Mouse (Mus musculus): ENCODE measurements around the gene Zranb3. TPM values are rescaled to one million over a fixed set of nuclear protein-coding genes. Genes with fewer than 3 reads are reported as not detected.
"Not testable (repeated sequence)": the region's sequence is repeated elsewhere in the genome, so short reads cannot be mapped to it uniquely, and the experiment has no call there.

Zranb3 gene
- polyA plus RNA-seq, 1 experiment from 2014 or later = 6.0 TPM

DNA sequence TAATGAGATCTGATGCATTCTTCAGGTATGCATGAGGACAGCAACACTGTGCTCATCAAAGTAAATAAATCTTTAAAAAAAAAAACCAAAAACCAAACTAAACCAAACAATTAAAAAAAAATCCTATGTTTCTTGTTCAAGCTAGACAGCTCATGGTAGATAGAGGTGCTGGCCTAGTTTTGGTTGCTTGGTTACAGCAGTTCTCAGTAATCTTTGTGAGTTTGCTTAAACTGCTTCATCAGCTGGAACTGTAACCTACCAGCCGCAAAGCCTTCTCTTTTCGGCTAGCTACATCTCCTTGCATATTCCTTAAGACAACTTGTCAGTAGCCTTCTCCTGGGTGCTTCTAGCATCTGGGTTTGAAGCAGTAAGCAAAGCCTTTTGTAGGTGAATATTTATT lies 93.1 kb downstream of the Zranb3 start:
- no peak for ATAC-seq (ENCODE audit: insufficient number of reproducible peaks, low FRiP score, low TSS enrichment, low read depth)
- no peaks in the 10 kb centered on the region for H3K4me1 ChIP-seq
- no peak overlapping the region for H3K9ac ChIP-seq
- H3K4me3 ChIP-seq = no peak overlapping the region
- no peaks in the 10 kb centered on the region for H3K9me3 ChIP-seq
- 93% methylated on average over 2 of the region's 2 CpGs for WGBS
- no peak overlapping the region for H3K4me2 ChIP-seq
- H3K27me3 ChIP-seq = no peaks in the 10 kb centered on the region
- H3K27ac ChIP-seq = no peak overlapping the region
- 0 out of 2 replicates have a peak, but pooled peaks cover 3% of the 10 kb centered on the region for H3K36me3 ChIP-seq

GRCm38 (mm10) chr1:128006042-128006600 lies 96.7 kb downstream of the Zranb3 start:
- H3K9me3 ChIP-seq; H3K4me2 ChIP-seq; ATAC-seq (ENCODE audit: insufficient number of reproducible peaks, low FRiP score, low TSS enrichment, low read depth); H3K4me1 ChIP-seq; H3K36me3 ChIP-seq; H3K9ac ChIP-seq; H3K27me3 ChIP-seq; H3K27ac ChIP-seq; H3K4me3 ChIP-seq: not testable (repeated sequence)
- 88% methylated on average over 11 of the region's 11 CpGs for WGBS

- Histone ChIP-seq H3K36me3 (no peaks in the 10 kb centered on the region), H3K4me2 (no peak overlapping the region), H3K27me3 (no peaks in the 10 kb centered on the region), H3K4me1 (no peaks in the 10 kb centered on the region), H3K9ac (no peak overlapping the region), H3K27ac (no peak overlapping the region), H3K9me3 (no peaks in the 10 kb centered on the region), H3K4me3 (no peak overlapping the region)
- ATAC-seq (ENCODE audit: insufficient number of reproducible peaks, low FRiP score, low TSS enrichment, low read depth) = no peak
- WGBS = 79% methylated on average over 2 of the region's 2 CpGs
Observed at GRCm38 (mm10) chr1:128004371-128004720, 98.5 kb downstream of the Zranb3 start.

DNA sequence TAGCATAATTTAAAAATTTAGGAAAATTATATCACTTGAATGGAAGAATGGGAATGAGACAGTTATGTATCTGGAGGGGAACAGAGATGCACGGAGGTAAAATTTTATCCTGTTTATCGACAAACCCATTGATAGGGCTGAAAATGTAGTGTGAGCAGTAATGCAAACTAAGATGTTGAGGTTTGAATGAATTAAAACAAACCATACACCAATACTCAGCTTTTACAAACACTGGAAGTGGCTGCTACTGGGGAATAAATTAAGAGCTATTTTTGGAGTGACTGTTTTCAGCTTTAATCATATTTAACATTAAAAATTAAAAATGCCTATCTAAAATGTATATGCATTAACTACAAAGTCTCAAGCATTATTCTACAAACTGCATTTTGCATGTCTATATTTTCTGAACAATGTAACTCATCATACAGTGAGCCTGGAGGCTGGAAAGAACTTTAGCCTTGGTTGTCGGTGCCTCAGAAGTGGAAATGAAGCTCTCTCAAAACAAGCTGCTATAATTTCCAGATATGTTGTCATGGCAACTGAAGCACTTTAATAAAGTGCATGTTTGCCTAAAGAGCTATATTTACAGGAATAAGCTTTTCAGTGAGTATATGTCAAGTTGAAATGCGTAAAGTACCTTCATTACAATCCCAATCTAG lies 99.0 kb downstream of the Zranb3 start:
- Histone ChIP-seq H3K36me3 (no peaks in the 10 kb centered on the region), H3K9ac (no peak overlapping the region), H3K4me1 (no peaks in the 10 kb centered on the region), H3K9me3 (no peaks in the 10 kb centered on the region), H3K27ac (no peak overlapping the region), H3K4me3 (no peak overlapping the region), H3K4me2 (no peak overlapping the region), H3K27me3 (no peaks in the 10 kb centered on the region)
- WGBS = 88% methylated on average over 4 of the region's 4 CpGs
- no peak for ATAC-seq (ENCODE audit: insufficient number of reproducible peaks, low FRiP score, low TSS enrichment, low read depth)

DNA sequence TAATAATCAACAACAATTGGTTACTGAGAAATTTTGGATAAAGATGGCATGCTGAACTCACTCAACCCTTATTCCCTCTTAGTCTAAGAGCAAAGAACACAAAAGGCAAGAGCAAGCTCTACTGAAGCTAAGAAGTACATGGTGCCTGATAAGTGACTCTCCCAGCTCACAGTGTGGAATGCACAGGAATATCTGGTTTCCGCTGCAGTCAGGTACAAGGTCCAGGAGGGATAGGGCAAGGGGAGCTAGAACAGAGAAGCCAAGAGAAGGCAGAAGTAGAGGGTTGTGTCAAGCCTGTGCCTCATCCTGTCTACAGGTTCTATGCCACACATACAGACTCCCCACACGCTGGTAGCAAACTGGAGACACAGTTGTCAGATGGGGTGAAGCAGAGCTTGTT lies 100.7 kb downstream of the Zranb3 start:
- 89% methylated on average over 2 of the region's 2 CpGs for WGBS
- Histone ChIP-seq H3K27me3 (no peaks in the 10 kb centered on the region), H3K4me3 (no peak overlapping the region), H3K27ac (no peak overlapping the region), H3K4me1 (no peaks in the 10 kb centered on the region), H3K36me3 (no peaks in the 10 kb centered on the region), H3K9me3 (no peaks in the 10 kb centered on the region), H3K4me2 (no peak overlapping the region), H3K9ac (no peak overlapping the region)
- ATAC-seq (ENCODE audit: insufficient number of reproducible peaks, low FRiP score, low TSS enrichment, low read depth) = no peak

DNA sequence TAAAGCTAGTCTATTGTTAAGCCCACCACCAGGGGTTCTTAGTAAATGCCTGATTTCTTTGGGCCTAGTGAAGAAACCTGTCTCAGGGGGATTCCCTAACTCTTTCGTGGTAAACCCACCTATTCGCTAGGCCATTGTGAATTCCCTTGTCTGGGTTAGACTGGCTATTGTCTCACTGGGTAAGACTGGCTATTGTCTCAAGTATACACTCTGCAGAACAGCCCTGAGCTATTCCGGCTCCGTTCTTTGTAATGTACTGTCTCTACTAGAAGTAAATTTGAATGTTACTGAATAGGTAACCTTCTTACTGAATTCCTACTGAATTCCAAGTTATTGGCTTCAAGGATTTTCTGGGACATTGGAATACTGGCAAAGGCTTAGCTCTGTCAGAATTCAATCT lies 101.9 kb downstream of the Zranb3 start:
- H3K4me1 ChIP-seq; H3K4me2 ChIP-seq; H3K9ac ChIP-seq; H3K36me3 ChIP-seq; H3K9me3 ChIP-seq; H3K4me3 ChIP-seq; H3K27ac ChIP-seq; H3K27me3 ChIP-seq; ATAC-seq (ENCODE audit: insufficient number of reproducible peaks, low FRiP score, low TSS enrichment, low read depth): not testable (repeated sequence)
- WGBS = 90% methylated on average over 4 of the region's 4 CpGs

GRCm38 (mm10) chr1:127993892-127994291 lies 109.0 kb downstream of the Zranb3 start:
- H3K4me1 ChIP-seq = no peaks in the 10 kb centered on the region
- H3K4me2 ChIP-seq = no peak overlapping the region
- no peak overlapping the region for H3K27ac ChIP-seq
- no peak for ATAC-seq (ENCODE audit: insufficient number of reproducible peaks, low FRiP score, low TSS enrichment, low read depth)
- no peak overlapping the region for H3K4me3 ChIP-seq
- WGBS = 85% methylated on average over 4 of the region's 4 CpGs
- 0 out of 2 replicates have a peak, but pooled peaks cover 3% of the 10 kb centered on the region for H3K36me3 ChIP-seq
- H3K27me3 ChIP-seq = no peaks in the 10 kb centered on the region
- no peak overlapping the region for H3K9ac ChIP-seq
- H3K9me3 ChIP-seq = no peaks in the 10 kb centered on the region

- 62% methylated on average over 9 of the region's 9 CpGs for WGBS
- no peak overlapping the region for H3K4me3 ChIP-seq
- H3K27me3 ChIP-seq = no peaks in the 10 kb centered on the region
- no peak overlapping the region for H3K27ac ChIP-seq
- H3K36me3 ChIP-seq = 0 out of 2 replicates have a peak, but pooled peaks cover 3% of the 10 kb centered on the region
- H3K9ac ChIP-seq = no peak overlapping the region
- no peaks in the 10 kb centered on the region for H3K9me3 ChIP-seq
- no peak overlapping the region for H3K4me2 ChIP-seq
- ATAC-seq (ENCODE audit: insufficient number of reproducible peaks, low FRiP score, low TSS enrichment, low read depth) = no peak
- no peaks in the 10 kb centered on the region for H3K4me1 ChIP-seq
Observed at GRCm38 (mm10) chr1:127989876-127990731, 112.7 kb downstream of the Zranb3 start.

- H3K36me3 ChIP-seq = 0 out of 2 replicates have a peak, but pooled peaks cover 3% of the 10 kb centered on the region
- no peak overlapping the region for H3K27ac ChIP-seq
- H3K4me2 ChIP-seq = no peak overlapping the region
- H3K4me3 ChIP-seq = no peak overlapping the region
- H3K9ac ChIP-seq = no peak overlapping the region
- WGBS = 72% methylated on average over 4 of the region's 4 CpGs
- no peaks in the 10 kb centered on the region for H3K9me3 ChIP-seq
- H3K4me1 ChIP-seq = no peaks in the 10 kb centered on the region
- no peaks in the 10 kb centered on the region for H3K27me3 ChIP-seq
- no peak for ATAC-seq (ENCODE audit: insufficient number of reproducible peaks, low FRiP score, low TSS enrichment, low read depth)
Observed at GRCm38 (mm10) chr1:127989387-127989786, 113.5 kb downstream of the Zranb3 start.

DNA sequence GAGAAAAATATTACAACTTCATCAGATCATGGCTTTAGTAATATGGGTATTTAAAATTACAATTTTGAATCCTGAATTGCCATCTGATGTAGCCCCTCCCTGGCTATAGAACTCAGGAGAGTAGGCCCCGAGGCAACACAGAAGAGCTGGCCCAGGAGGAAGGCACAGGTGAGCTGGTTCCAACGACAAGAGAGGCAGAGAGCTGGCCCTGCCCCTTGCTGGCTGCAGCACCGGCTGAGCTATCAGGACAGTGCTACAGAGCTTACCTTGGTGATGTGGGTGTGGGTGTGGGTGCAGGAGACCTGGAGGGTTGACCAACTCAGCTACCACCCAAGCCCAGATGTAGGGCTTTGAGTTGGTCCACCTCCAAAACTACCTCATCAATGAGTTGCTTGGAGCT lies 114.6 kb downstream of the Zranb3 start:
- H3K27me3 ChIP-seq = no peaks in the 10 kb centered on the region
- no peak overlapping the region for H3K9ac ChIP-seq
- H3K36me3 ChIP-seq = 0 out of 2 replicates have a peak, but pooled peaks cover 3% of the 10 kb centered on the region
- no peak overlapping the region for H3K4me3 ChIP-seq
- no peak overlapping the region for H3K27ac ChIP-seq
- 74% methylated on average over 3 of the region's 3 CpGs for WGBS
- no peaks in the 10 kb centered on the region for H3K4me1 ChIP-seq
- H3K9me3 ChIP-seq = no peaks in the 10 kb centered on the region
- H3K4me2 ChIP-seq = no peak overlapping the region
- ATAC-seq (ENCODE audit: insufficient number of reproducible peaks, low FRiP score, low TSS enrichment, low read depth) = no peak

DNA sequence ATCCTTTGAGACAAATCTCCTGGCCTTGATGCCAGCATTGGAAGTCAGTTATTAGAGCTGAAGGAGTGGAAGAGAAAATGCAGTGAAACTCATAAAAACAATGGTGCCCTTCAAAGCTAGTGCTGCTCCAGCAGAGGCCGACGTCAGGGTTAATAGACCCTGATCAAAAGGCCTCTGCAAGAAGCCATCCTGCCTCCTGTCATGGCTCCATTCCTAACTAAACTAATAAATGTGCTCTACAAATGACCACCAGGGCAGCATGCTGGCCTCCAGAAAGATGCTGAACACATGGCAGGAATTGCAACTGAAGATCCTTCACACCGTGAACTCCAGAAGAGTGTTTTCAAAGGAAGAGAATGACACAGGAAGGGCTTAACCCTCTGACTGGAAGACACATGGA lies 117.5 kb downstream of the Zranb3 start:
- ATAC-seq (ENCODE audit: insufficient number of reproducible peaks, low FRiP score, low TSS enrichment, low read depth) = no peak
- no peaks in the 10 kb centered on the region for H3K27me3 ChIP-seq
- WGBS = 28% methylated on average over 3 of the region's 3 CpGs
- H3K27ac ChIP-seq = no peak overlapping the region
- no peaks in the 10 kb centered on the region for H3K9me3 ChIP-seq
- H3K4me3 ChIP-seq = no peak overlapping the region
- H3K9ac ChIP-seq = no peak overlapping the region
- no peaks in the 10 kb centered on the region for H3K4me1 ChIP-seq
- H3K36me3 ChIP-seq = no peaks in the 10 kb centered on the region
- H3K4me2 ChIP-seq = no peak overlapping the region

DNA sequence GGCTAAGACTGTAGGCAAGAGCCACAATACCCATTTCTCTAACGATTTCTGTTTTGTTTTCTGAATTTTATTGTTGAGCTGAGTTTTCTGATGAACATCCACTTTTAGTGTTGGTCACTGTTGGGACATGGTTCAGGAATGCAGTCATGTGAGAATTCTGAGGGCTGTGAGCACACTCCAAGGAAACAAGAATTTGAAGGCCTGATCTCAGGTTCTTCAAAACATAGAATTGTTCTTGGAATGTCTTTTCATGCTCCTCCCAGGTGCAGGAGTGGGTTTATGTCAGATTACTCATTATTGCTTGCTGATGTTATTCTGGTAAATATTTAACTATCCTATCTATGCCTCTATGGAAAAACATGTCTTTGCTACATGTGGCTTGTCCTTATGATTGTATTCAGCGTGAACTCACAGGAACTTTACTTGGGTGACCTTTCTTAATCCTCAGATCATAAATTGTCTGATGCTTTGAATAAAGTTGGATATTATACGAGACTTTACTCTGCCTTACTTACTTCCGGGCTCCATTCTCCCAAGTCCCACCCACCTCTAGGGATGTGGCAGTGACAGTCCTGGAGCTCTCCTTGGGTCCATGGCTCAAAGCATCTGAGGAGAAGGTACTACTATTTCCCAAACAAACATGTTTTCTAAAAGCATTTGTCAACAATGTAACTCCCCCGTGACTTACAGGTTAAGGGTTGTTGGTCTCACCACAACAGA lies 119.4 kb downstream of the Zranb3 start:
- no peak overlapping the region for H3K4me2 ChIP-seq
- H3K4me3 ChIP-seq = no peak overlapping the region
- H3K9ac ChIP-seq = no peak overlapping the region
- H3K27ac ChIP-seq = no peak overlapping the region
- WGBS = 78% methylated on average over 5 of the region's 5 CpGs
- H3K4me1 ChIP-seq = no peaks in the 10 kb centered on the region
- no peaks in the 10 kb centered on the region for H3K27me3 ChIP-seq
- no peaks in the 10 kb centered on the region for H3K36me3 ChIP-seq
- no peak for ATAC-seq (ENCODE audit: insufficient number of reproducible peaks, low FRiP score, low TSS enrichment, low read depth)
- H3K9me3 ChIP-seq = no peaks in the 10 kb centered on the region
